Mouse (Mus musculus) cerebellum, postnatal 4 days (tissue): ENCODE measurements at regions not wholly inside any gene's neighbourhood (a gene's known extent, or its start where the extent isn't known, plus 50 kb on each side); places are given as distances from the start of the nearest gene placed in this dataset.

Experiments used
- DNase-seq, 2 experiments: peaks; one replicate each; pipeline ENCODE4 v3.0.0; 2022; ENCODE audit warnings: low spot score in 2 of 2, mixed read lengths in 1 of 2

- no peak for DNase-seq
Measured at GRCm38 (mm10) chr9:113302429-113302828, 405.6 kb downstream of the Pdcd6ip start.

- DNase-seq: peak; percentile 38 to 64
Measured at GRCm38 (mm10) chr9:113300846-113301245, 407.2 kb downstream of the Pdcd6ip start.

- DNase-seq: no peak
Measured at GRCm38 (mm10) chr9:113299900-113300299, 408.2 kb downstream of the Pdcd6ip start.

GRCm38 (mm10) chr9:113295850-113296467 is 412.1 kb downstream of the Pdcd6ip start:
- no peak for DNase-seq

GRCm38 (mm10) chr9:113287397-113287796 is 420.7 kb downstream of the Pdcd6ip start:
- DNase-seq: no peak

- no peak for DNase-seq
Measured at GRCm38 (mm10) chr9:113283244-113283643, 424.8 kb downstream of the Pdcd6ip start.

- DNase-seq: no peak
Measured at GRCm38 (mm10) chr9:113270595-113270994, 437.5 kb downstream of the Pdcd6ip start.

GRCm38 (mm10) chr9:113267696-113268095 is 440.4 kb downstream of the Pdcd6ip start:
- DNase-seq: no peak

GRCm38 (mm10) chr9:113263636-113264035 is 444.4 kb downstream of the Pdcd6ip start:
- no peak for DNase-seq

GRCm38 (mm10) chr9:113260296-113260695 is 447.8 kb downstream of the Pdcd6ip start:
- DNase-seq: no peak

GRCm38 (mm10) chr9:113258556-113258955 is 449.5 kb downstream of the Pdcd6ip start:
- no peak for DNase-seq

GRCm38 (mm10) chr9:113248703-113249274 is 459.3 kb downstream of the Pdcd6ip start:
- DNase-seq: no peak

- DNase-seq: no peak
Measured at GRCm38 (mm10) chr9:113247950-113248349, 460.1 kb downstream of the Pdcd6ip start.

- no peak for DNase-seq
Measured at GRCm38 (mm10) chr9:113243870-113244269, 464.2 kb downstream of the Pdcd6ip start.

GRCm38 (mm10) chr9:113233370-113233769 is 474.7 kb downstream of the Pdcd6ip start:
- no peak for DNase-seq

GRCm38 (mm10) chr9:113229391-113229790 is 478.7 kb downstream of the Pdcd6ip start:
- DNase-seq: no peak

GRCm38 (mm10) chr9:113213930-113214329 is 494.1 kb downstream of the Pdcd6ip start:
- no peak for DNase-seq

GRCm38 (mm10) chr9:113212389-113212788 is 495.7 kb downstream of the Pdcd6ip start:
- DNase-seq: no peak

- DNase-seq: no peak
Measured at GRCm38 (mm10) chr9:113208181-113208580, 499.9 kb downstream of the Pdcd6ip start.

GRCm38 (mm10) chr9:113199241-113199640 is 508.8 kb downstream of the Pdcd6ip start:
- DNase-seq: no peak

GRCm38 (mm10) chr9:113195556-113195955 is 512.5 kb downstream of the Pdcd6ip start:
- DNase-seq: no peak

GRCm38 (mm10) chr9:113192773-113193172 is 515.3 kb downstream of the Pdcd6ip start:
- no peak for DNase-seq

GRCm38 (mm10) chr9:113191163-113191562 is 516.9 kb downstream of the Pdcd6ip start:
- DNase-seq: no peak

GRCm38 (mm10) chr9:113181182-113181581 is 526.9 kb downstream of the Pdcd6ip start:
- DNase-seq: no peak
